Mouse (Mus musculus) gastrocnemius, postnatal 10 days (tissue): ENCODE measurements around the gene Ppp1cc. TPM values are rescaled to one million over a fixed set of nuclear protein-coding genes. Genes with fewer than 3 reads are reported as not detected.
A peak's percentile ranks its signal among the peaks of the same experiment; 100 is the strongest.
"Not testable (repeated sequence)": the region's sequence is repeated elsewhere in the genome, so short reads cannot be mapped to it uniquely, and the experiment has no call there.

Source experiments
- DNase-seq: peaks from one replicate; pipeline ENCODE4 v3.0.0; 2021; ENCODE audit warnings: mixed read lengths
- total RNA-seq, 2 experiments: library from RNA; stranded (reverse); gene quantifications; 2 replicates each; pipeline ENCODE4 v1.2.3; 2021

Gene Ppp1cc
- total RNA-seq, 2 experiments from 2014 or later = 144 to 156 TPM

- peak; percentile 51 for DNase-seq
These were observed 7.3 kb downstream of the Ppp1cc start for GRCm38 (mm10) chr5:122165233-122165915.

- no peak for DNase-seq
These were observed 8.6 kb downstream of the Ppp1cc start for GRCm38 (mm10) chr5:122166636-122167161.

- no peak for DNase-seq
These were observed 10.4 kb downstream of the Ppp1cc start for GRCm38 (mm10) chr5:122168344-122169069.

GRCm38 (mm10) chr5:122171058-122171457 is 13.0 kb downstream of the Ppp1cc start:
- DNase-seq = no peak

GRCm38 (mm10) chr5:122175402-122175801 is 17.3 kb downstream of the Ppp1cc start:
- no peak for DNase-seq

- DNase-seq = no peak
These were observed 17.9 kb downstream of the Ppp1cc start for GRCm38 (mm10) chr5:122175961-122176360.

- peak; percentile 69 for DNase-seq
These were observed 18.3 kb downstream of the Ppp1cc start for GRCm38 (mm10) chr5:122176398-122176797.

GRCm38 (mm10) chr5:122179665-122180064 is 21.6 kb downstream of the Ppp1cc start:
- no peak for DNase-seq

- no peak for DNase-seq
These were observed 26.3 kb downstream of the Ppp1cc start for GRCm38 (mm10) chr5:122184283-122184806.

- DNase-seq = not testable (repeated sequence)
These were observed 26.8 kb downstream of the Ppp1cc start for GRCm38 (mm10) chr5:122184858-122185257.

GRCm38 (mm10) chr5:122189115-122189514 is 31.0 kb downstream of the Ppp1cc start:
- DNase-seq = peak; percentile 47

GRCm38 (mm10) chr5:122190465-122190864 is 32.4 kb downstream of the Ppp1cc start:
- DNase-seq = no peak

- DNase-seq = no peak
These were observed 33.4 kb downstream of the Ppp1cc start for GRCm38 (mm10) chr5:122191269-122192063.

- DNase-seq = no peak
These were observed 34.3 kb downstream of the Ppp1cc start for GRCm38 (mm10) chr5:122192347-122192746.

- no peak for DNase-seq
These were observed 42.8 kb downstream of the Ppp1cc start for GRCm38 (mm10) chr5:122200872-122201271.

GRCm38 (mm10) chr5:122201904-122202303 is 43.8 kb downstream of the Ppp1cc start:
- DNase-seq = no peak

- DNase-seq = no peak
These were observed 46.1 kb downstream of the Ppp1cc start for GRCm38 (mm10) chr5:122204180-122204579.

GRCm38 (mm10) chr5:122206475-122206874 is 48.4 kb downstream of the Ppp1cc start, which contains the start of gene Hvcn1:
TSS of gene Hvcn1 (plus strand) at chr5:122206804.
- DNase-seq = no peak

- no peak for DNase-seq
These were observed 50.8 kb downstream of the Ppp1cc start for GRCm38 (mm10) chr5:122208909-122209308.

GRCm38 (mm10) chr5:122209591-122210368 is 51.7 kb downstream of the Ppp1cc start:
- peak; percentile 61 for DNase-seq

- DNase-seq = no peak
These were observed 52.8 kb downstream of the Ppp1cc start for GRCm38 (mm10) chr5:122210890-122211289.
